Mouse (Mus musculus) liver, postnatal 0 days (tissue): ENCODE results near the gene Hist1h4k.

Source experiments
- CTCF ChIP-seq: sonication (generic); IDR thresholded peaks from 2 replicates; pipeline ENCODE4 v1.5.1; 2016; ENCODE audit warnings: antibody characterized with exemption, low read depth
- EP300 ChIP-seq: IDR thresholded peaks from 2 replicates; pipeline ENCODE4 v1.6.1; 2016; ENCODE audit warnings: antibody characterized with exemption, low read depth, mild to moderate bottlenecking

GRCm38 (mm10) chr13:21710821-21711525 lies 39.3 kb downstream of the Hist1h4k start:
- TF ChIP-seq CTCF (no peak), EP300 (no peak)
